Mouse (Mus musculus): Measurements from ENCODE around the gene C7. TPM values are rescaled to one million over a fixed set of nuclear protein-coding genes. Genes with fewer than 3 reads are reported as not detected.
"Not testable (repeated sequence)": the region's sequence is repeated elsewhere in the genome, so short reads cannot be mapped to it uniquely, and the experiment has no call there.

The C7 gene
- polyA plus RNA-seq, 1 experiment from 2014 or later, result not detected

GRCm38 (mm10) chr15:5068801-5069518 lies 5.4 kb upstream of the C7 start:
- Histone ChIP-seq H3K79me2 (ENCODE audit: inconsistent target) (no peaks in the 10 kb centered on the region), H3K36me3 (ENCODE audit: inconsistent target) (no peaks in the 10 kb centered on the region), H3K4me3 (ENCODE audit: inconsistent target) (no peak overlapping the region), H3K27ac (no peak overlapping the region)
- whole genome bisulfite sequencing (ENCODE audit: missing documents), result 72% methylated on average over 14 of the region's 15 CpGs

GRCm38 (mm10) chr15:5045560-5046284 lies 17.8 kb downstream of the C7 start:
- 28% methylated on average over 11 of the region's 11 CpGs for WGBS (ENCODE audit: missing documents)
- Histone ChIP-seq H3K79me2 (ENCODE audit: inconsistent target) (no peaks in the 10 kb centered on the region), H3K4me3 (ENCODE audit: inconsistent target) (no peak overlapping the region), H3K36me3 (ENCODE audit: inconsistent target) (no peaks in the 10 kb centered on the region), H3K27ac (no peak overlapping the region)

DNA sequence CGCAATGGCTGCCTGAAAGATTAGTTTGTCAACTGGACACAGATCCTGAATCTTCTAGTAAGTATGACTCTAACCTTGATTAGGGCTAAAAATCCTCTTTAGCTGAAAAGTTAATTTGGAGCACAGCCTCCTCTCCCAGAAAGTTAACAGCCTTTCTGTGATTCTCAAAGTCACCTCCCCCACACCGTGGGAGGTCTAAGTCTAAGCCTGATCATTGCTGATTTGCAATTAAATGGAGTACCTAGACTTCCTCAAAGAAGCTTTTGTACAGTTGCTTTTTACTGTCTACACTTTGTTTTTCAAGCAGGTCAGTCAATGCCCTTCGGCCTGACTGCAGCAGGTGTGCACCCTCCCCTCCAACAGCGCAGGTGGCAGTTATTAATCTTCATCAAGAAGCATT lies 34.3 kb downstream of the C7 start:
- WGBS (ENCODE audit: missing documents), result 91% methylated on average over 4 of the region's 4 CpGs
- no peak overlapping the region for H3K4me3 ChIP-seq (ENCODE audit: inconsistent target)
- no peak overlapping the region for H3K27ac ChIP-seq
- no peaks in the 10 kb centered on the region for H3K79me2 ChIP-seq (ENCODE audit: inconsistent target)
- H3K36me3 ChIP-seq (ENCODE audit: inconsistent target), result no peaks in the 10 kb centered on the region

GRCm38 (mm10) chr15:5023479-5024265 lies 39.9 kb downstream of the C7 start:
- H3K36me3 ChIP-seq (ENCODE audit: inconsistent target); H3K79me2 ChIP-seq (ENCODE audit: inconsistent target); H3K27ac ChIP-seq; H3K4me3 ChIP-seq (ENCODE audit: inconsistent target): not testable (repeated sequence)
- WGBS (ENCODE audit: missing documents), result 89% methylated on average over 14 of the region's 14 CpGs

- Histone ChIP-seq H3K4me3 (ENCODE audit: inconsistent target) (no peak overlapping the region), H3K79me2 (ENCODE audit: inconsistent target) (no peaks in the 10 kb centered on the region), H3K36me3 (ENCODE audit: inconsistent target) (no peaks in the 10 kb centered on the region), H3K27ac (no peak overlapping the region)
- 62% methylated on average over 11 of the region's 11 CpGs for WGBS (ENCODE audit: missing documents)
Observed at GRCm38 (mm10) chr15:5009644-5010107, 53.9 kb downstream of the C7 start.

GRCm38 (mm10) chr15:5003503-5004196 lies 59.9 kb downstream of the C7 start:
- Histone ChIP-seq H3K36me3 (ENCODE audit: inconsistent target) (no peaks in the 10 kb centered on the region), H3K27ac (no peak overlapping the region), H3K4me3 (ENCODE audit: inconsistent target) (no peak overlapping the region), H3K79me2 (ENCODE audit: inconsistent target) (no peaks in the 10 kb centered on the region)
- WGBS (ENCODE audit: missing documents), result 82% methylated on average over 6 of the region's 6 CpGs

DNA sequence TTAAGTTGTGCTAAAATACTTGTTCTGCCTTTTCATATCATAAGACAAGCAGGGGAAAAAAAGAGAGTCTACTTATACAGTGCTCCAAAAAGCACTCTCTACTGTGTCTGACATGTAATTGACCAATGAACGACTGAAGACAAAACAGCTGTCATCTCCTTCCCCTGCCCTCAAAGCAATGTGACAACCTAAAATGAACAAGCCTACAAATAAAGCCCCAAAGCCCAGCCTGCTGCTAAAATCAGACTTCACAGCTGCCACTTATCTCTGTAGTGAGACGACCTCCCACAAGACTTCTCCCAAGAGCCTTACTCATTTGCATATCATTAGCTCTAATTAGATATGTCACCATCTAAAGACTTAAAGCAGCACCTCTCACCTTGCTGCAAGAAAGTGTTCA lies 60.6 kb downstream of the C7 start:
- WGBS (ENCODE audit: missing documents), result 54% methylated on average over 2 of the region's 2 CpGs
- Histone ChIP-seq H3K36me3 (ENCODE audit: inconsistent target) (no peaks in the 10 kb centered on the region), H3K4me3 (ENCODE audit: inconsistent target) (no peak overlapping the region), H3K27ac (no peak overlapping the region), H3K79me2 (ENCODE audit: inconsistent target) (no peaks in the 10 kb centered on the region)

DNA sequence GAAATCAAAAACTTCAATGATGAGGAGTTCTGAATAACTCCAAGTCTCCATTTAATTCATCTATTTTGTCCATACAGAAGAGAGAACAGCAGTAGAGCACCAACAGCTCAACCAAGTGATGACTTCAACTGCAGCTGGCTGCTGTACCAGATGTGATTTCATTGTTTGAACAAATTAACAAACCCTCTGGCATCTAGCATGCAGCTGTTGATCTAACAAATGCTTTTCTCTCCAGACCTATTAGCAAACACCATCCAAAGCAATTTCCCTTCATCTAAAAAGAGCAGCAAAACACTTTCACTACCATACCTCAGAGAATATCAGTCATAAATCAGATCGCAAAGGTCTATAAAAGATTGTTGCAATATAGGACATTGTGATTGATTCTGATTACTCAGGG lies 90.2 kb downstream of the C7 start:
- Histone ChIP-seq H3K36me3 (ENCODE audit: inconsistent target) (no peaks in the 10 kb centered on the region), H3K4me3 (ENCODE audit: inconsistent target) (no peak overlapping the region), H3K27ac (no peak overlapping the region), H3K79me2 (ENCODE audit: inconsistent target) (no peaks in the 10 kb centered on the region)
- WGBS (ENCODE audit: missing documents), result 100% methylated on average over 1 of the region's 1 CpGs

Other genes with a start within 250 kb of the C7 start
- not detected in 3 replicates for gene Mroh2b, start 165.0 kb downstream of the C7 start, polyA plus RNA-seq (2018)
- gene Card6, start 44.8 kb upstream of the C7 start, polyA plus RNA-seq (2018), result 1.9 to 5.0 TPM (median 4.0 TPM) in 3 replicates
- 263 to 496 TPM (median 486 TPM) in 3 replicates for gene Rpl37, start 52.9 kb upstream of the C7 start, polyA plus RNA-seq (2018)
- gene Prkaa1, start 80.1 kb upstream of the C7 start, polyA plus RNA-seq (2018), result 20.7 to 31.7 TPM (median 23.3 TPM) in 3 replicates
- gene Ttc33, start 121.8 kb upstream of the C7 start, polyA plus RNA-seq (2018), result 23.6 to 34.6 TPM (median 34.1 TPM) in 3 replicates
- gene Ptger4, start 180.4 kb upstream of the C7 start, polyA plus RNA-seq (2018), result 3.1 to 11.0 TPM (median 6.2 TPM) in 3 replicates

Data from macrophage (primary cell).